Mouse (Mus musculus): Measurements from ENCODE around the gene Hoxd1. TPM values are rescaled to one million over a fixed set of nuclear protein-coding genes. Genes with fewer than 3 reads are reported as not detected.
A peak's percentile ranks its signal among the peaks of the same experiment; 100 is the strongest.

The Hoxd1 gene
- polyA plus RNA-seq, 1 experiment: not detected

DNA sequence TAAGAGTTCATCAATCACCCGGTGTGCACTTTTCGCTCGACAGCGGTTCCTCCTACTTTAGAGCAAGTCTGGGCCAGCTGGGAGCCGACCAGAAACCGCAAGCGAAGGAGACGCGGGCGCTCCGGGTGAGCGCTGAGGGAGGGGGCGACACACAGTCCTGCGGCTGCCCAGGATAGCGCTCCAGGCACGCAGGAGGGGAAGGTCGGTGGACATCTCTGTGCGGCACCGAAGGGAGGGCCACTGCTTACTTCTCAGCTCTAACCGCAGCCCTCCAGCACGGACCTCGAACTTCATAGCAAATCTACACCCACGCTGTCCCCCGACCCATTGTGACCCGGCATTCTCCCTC, 9.6 kb upstream of the Hoxd1 start:
- H3K4me1 ChIP-seq (ENCODE audit: control insufficient read depth, insufficient read depth, low read length): peaks cover 7% of the 10 kb centered on the region; the same call in 1 of the 2 replicates
- TF ChIP-seq POLR2A (IDR thresholded peaks at IDR 0.05; ENCODE audit: insufficient read depth, low read depth, low read length): no peak
- TF ChIP-seq CTCF (IDR thresholded peaks at IDR 0.05; ENCODE audit: insufficient read depth, low read depth, low read length): no peak
- 4% methylated on average over 25 of the region's 25 CpGs for WGBS
- no peak overlapping the region for H3K27ac ChIP-seq (ENCODE audit: insufficient read depth, low read depth, low read length)
- no peak overlapping the region for H3K4me3 ChIP-seq (ENCODE audit: insufficient read depth, low read depth, low read length)

GRCm38 (mm10) chr2:74753711-74754110, 9.1 kb upstream of the Hoxd1 start:
- Histone ChIP-seq H3K4me3 (ENCODE audit: insufficient read depth, low read depth, low read length) (no peak overlapping the region), H3K4me1 (ENCODE audit: control insufficient read depth, insufficient read depth, low read length) (peaks cover 7% of the 10 kb centered on the region; the same call in 1 of the 2 replicates), H3K27ac (ENCODE audit: insufficient read depth, low read depth, low read length) (no peak overlapping the region)
- no peak for TF ChIP-seq CTCF (IDR thresholded peaks at IDR 0.05; ENCODE audit: insufficient read depth, low read depth, low read length)
- TF ChIP-seq POLR2A (IDR thresholded peaks at IDR 0.05; ENCODE audit: insufficient read depth, low read depth, low read length): no peak
- WGBS: 23% methylated on average over 5 of the region's 5 CpGs

- TF ChIP-seq CTCF (IDR thresholded peaks at IDR 0.05; ENCODE audit: insufficient read depth, low read depth, low read length) (no peak), POLR2A (IDR thresholded peaks at IDR 0.05; ENCODE audit: insufficient read depth, low read depth, low read length) (no peak)
- 11% methylated on average over 1 of the region's 1 CpGs for WGBS
- Histone ChIP-seq H3K4me3 (ENCODE audit: insufficient read depth, low read depth, low read length) (no peak overlapping the region), H3K27ac (ENCODE audit: insufficient read depth, low read depth, low read length) (no peak overlapping the region), H3K4me1 (ENCODE audit: control insufficient read depth, insufficient read depth, low read length) (peaks cover 10% of the 10 kb centered on the region)
These were observed 2.6 kb upstream of the Hoxd1 start for GRCm38 (mm10) chr2:74760146-74760545.

DNA sequence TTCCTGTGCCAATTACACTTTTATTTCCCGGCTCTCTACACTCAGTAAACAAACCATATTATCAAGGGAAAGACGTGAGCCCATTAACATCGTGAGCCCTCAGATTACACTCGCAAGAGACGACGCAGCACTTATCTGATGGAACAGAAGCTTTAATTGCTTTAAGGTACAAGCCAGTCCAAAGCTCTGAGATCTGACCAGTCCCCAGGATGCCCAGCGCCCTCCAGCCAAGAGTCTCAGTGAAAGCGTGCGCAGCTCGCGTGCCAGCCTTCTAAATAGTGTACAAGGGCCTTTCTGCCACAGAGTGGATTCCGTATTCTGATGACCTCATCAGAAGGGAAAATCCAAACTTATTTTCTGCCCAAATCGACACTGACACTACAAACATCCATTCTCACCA, 839 bp upstream of the Hoxd1 start:
- peaks cover 10% of the 10 kb centered on the region for H3K4me1 ChIP-seq (ENCODE audit: control insufficient read depth, insufficient read depth, low read length)
- H3K4me3 ChIP-seq (ENCODE audit: insufficient read depth, low read depth, low read length): no peak overlapping the region
- TF ChIP-seq POLR2A (IDR thresholded peaks at IDR 0.05; ENCODE audit: insufficient read depth, low read depth, low read length): no peak
- TF ChIP-seq CTCF (IDR thresholded peaks at IDR 0.05; ENCODE audit: insufficient read depth, low read depth, low read length): no peak
- 6% methylated on average over 13 of the region's 13 CpGs for WGBS
- H3K27ac ChIP-seq (ENCODE audit: insufficient read depth, low read depth, low read length): no peak overlapping the region

DNA sequence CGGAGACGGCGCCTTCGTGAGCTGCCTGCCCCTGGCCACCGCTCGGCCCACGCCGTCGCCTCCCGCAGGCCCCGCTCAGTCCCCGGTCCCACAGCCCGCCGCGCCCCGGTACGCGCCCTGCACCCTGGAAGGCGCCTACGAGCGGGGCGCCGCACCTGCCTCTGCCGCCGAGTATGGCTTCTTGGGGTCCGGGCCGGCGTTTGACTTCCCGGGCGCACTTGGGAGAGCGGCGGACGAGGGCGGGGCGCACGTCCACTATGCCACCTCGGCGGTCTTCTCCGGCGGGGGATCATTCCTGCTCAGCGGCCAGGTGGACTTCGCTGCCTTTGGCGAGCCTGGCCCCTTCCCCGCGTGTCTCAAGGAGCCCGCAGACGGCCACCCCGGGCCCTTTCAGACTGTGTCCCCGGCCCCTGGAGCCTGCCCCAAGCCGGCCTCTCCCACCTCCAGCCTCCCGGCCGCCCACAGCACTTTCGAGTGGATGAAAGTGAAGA, 510 bp downstream of the Hoxd1 start:
- Histone ChIP-seq H3K27ac (ENCODE audit: insufficient read depth, low read depth, low read length) (no peak overlapping the region), H3K4me1 (ENCODE audit: control insufficient read depth, insufficient read depth, low read length) (peaks cover 10% of the 10 kb centered on the region), H3K4me3 (ENCODE audit: insufficient read depth, low read depth, low read length) (peak overlapping the region; percentile 35)
- no peak for TF ChIP-seq POLR2A (IDR thresholded peaks at IDR 0.05; ENCODE audit: insufficient read depth, low read depth, low read length)
- 2% methylated on average over 53 of the region's 53 CpGs for WGBS

DNA sequence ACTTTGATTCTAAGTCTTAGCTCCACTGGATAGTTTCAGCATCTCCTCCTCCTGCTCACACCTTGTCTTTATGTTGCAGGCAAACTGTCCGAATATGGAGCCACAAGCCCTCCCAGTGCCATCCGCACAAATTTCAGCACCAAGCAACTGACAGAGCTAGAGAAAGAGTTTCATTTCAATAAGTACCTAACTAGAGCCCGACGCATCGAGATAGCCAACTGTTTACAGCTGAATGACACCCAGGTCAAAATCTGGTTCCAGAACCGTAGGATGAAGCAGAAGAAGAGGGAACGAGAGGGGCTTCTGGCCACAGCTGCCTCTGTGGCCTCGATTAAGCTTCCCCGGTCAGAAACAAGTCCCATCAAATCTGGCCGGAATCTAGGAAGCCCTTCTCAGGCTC, 1.2 kb downstream of the Hoxd1 start:
- H3K4me3 ChIP-seq (ENCODE audit: insufficient read depth, low read depth, low read length): no peak overlapping the region
- no peak for TF ChIP-seq CTCF (IDR thresholded peaks at IDR 0.05; ENCODE audit: insufficient read depth, low read depth, low read length)
- no peak for TF ChIP-seq POLR2A (IDR thresholded peaks at IDR 0.05; ENCODE audit: insufficient read depth, low read depth, low read length)
- H3K27ac ChIP-seq (ENCODE audit: insufficient read depth, low read depth, low read length): no peak overlapping the region
- 55% methylated on average over 10 of the region's 10 CpGs for WGBS
- peaks cover 10% of the 10 kb centered on the region for H3K4me1 ChIP-seq (ENCODE audit: control insufficient read depth, insufficient read depth, low read length)

DNA sequence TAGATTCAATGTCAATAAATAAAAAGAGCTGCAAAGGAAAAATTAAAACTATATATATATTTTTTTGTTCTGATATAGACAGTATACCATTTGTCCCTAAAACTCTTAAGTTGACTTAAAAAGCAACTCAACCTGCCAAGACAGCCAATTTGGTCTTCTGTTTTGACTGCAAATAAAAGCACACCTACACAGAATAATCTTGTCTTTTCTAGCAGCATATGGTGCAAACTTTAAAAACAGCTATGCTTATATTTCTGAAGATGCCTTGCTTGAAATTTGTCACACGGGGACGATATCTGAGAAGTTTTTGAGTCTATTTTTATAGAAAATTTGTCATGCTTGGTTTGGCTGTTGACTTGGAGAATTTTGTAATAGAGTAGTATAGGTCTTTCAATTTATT, 11.6 kb downstream of the Hoxd1 start:
- TF ChIP-seq POLR2A (IDR thresholded peaks at IDR 0.05; ENCODE audit: insufficient read depth, low read depth, low read length): no peak
- TF ChIP-seq CTCF (IDR thresholded peaks at IDR 0.05; ENCODE audit: insufficient read depth, low read depth, low read length): no peak
- WGBS: 88% methylated on average over 2 of the region's 2 CpGs
- Histone ChIP-seq H3K27ac (ENCODE audit: insufficient read depth, low read depth, low read length) (no peak overlapping the region), H3K4me3 (ENCODE audit: insufficient read depth, low read depth, low read length) (no peak overlapping the region), H3K4me1 (ENCODE audit: control insufficient read depth, insufficient read depth, low read length) (no peaks in the 10 kb centered on the region)

- TF ChIP-seq POLR2A (IDR thresholded peaks at IDR 0.05; ENCODE audit: insufficient read depth, low read depth, low read length): no peak
- TF ChIP-seq CTCF (IDR thresholded peaks at IDR 0.05; ENCODE audit: insufficient read depth, low read depth, low read length): no peak
- H3K4me3 ChIP-seq (ENCODE audit: insufficient read depth, low read depth, low read length): no peak overlapping the region
- no peak overlapping the region for H3K27ac ChIP-seq (ENCODE audit: insufficient read depth, low read depth, low read length)
- WGBS: 55% methylated on average over 13 of the region's 13 CpGs
- no peaks in the 10 kb centered on the region for H3K4me1 ChIP-seq (ENCODE audit: control insufficient read depth, insufficient read depth, low read length)
These were observed 14.9 kb downstream of the Hoxd1 start for GRCm38 (mm10) chr2:74777536-74778275.

GRCm38 (mm10) chr2:74781386-74781785, 18.6 kb downstream of the Hoxd1 start:
- no peak overlapping the region for H3K4me3 ChIP-seq (ENCODE audit: insufficient read depth, low read depth, low read length)
- no peak overlapping the region for H3K27ac ChIP-seq (ENCODE audit: insufficient read depth, low read depth, low read length)
- TF ChIP-seq POLR2A (IDR thresholded peaks at IDR 0.05; ENCODE audit: insufficient read depth, low read depth, low read length): no peak
- TF ChIP-seq CTCF (IDR thresholded peaks at IDR 0.05; ENCODE audit: insufficient read depth, low read depth, low read length): no peak
- H3K4me1 ChIP-seq (ENCODE audit: control insufficient read depth, insufficient read depth, low read length): no peaks in the 10 kb centered on the region
- 93% methylated on average over 5 of the region's 5 CpGs for WGBS
